Mouse (Mus musculus) kidney, postnatal 0 days (tissue): Measurements from ENCODE around the gene Ube2q2. TPM values are rescaled to one million over a fixed set of nuclear protein-coding genes. Genes with fewer than 3 reads are reported as not detected.
A peak's percentile ranks its signal among the peaks of the same experiment; 100 is the strongest.
"Not testable (repeated sequence)": the region's sequence is repeated elsewhere in the genome, so short reads cannot be mapped to it uniquely, and the experiment has no call there.

Experiments
- ATAC-seq: fragments of 200-750 bp; cut with Nextera tagmentation; replicated peaks from 2 replicates; pipeline ENCODE4 v1.8.0; 2017; ENCODE audit warnings: low read depth, moderate number of reproducible peaks, moderate TSS enrichment, moderate library complexity; ENCODE audit not compliant: low FRiP score
- DNase-seq: peaks from one replicate; pipeline ENCODE4 v3.0.0-alpha.2; 2016; ENCODE audit warnings: low spot score
- H3K27ac ChIP-seq: fragments of 300-500 bp; sonication (generic); 2 replicates; pipeline ENCODE4 v1.5.1; 2014; ENCODE audit warnings: mild to moderate bottlenecking
- H3K27me3 ChIP-seq: fragments of 300-500 bp; sonication (generic); 2 replicates; pipeline ENCODE4 v1.6.1; 2014; ENCODE audit warnings: low read length, mixed read lengths; ENCODE audit not compliant: insufficient read depth
- H3K36me3 ChIP-seq: fragments of 300-500 bp; sonication (generic); 2 replicates; pipeline ENCODE4 v1.6.1; 2014; ENCODE audit warnings: low read length, mixed read lengths; ENCODE audit not compliant: insufficient read depth
- H3K4me1 ChIP-seq: fragments of 300-500 bp; sonication (generic); replicated peaks from 2 replicates; pipeline ENCODE4 v1.6.1; 2014; ENCODE audit warnings: antibody characterized with exemption, low read length, mixed read lengths; ENCODE audit not compliant: insufficient read depth
- H3K4me2 ChIP-seq: fragments of 300-500 bp; sonication (generic); 2 replicates; pipeline ENCODE4 v1.6.1; 2014; ENCODE audit warnings: mild to moderate bottlenecking, low read length, moderate library complexity, mixed read lengths
- H3K4me3 ChIP-seq: fragments of 300-500 bp; sonication (generic); replicated peaks from 2 replicates; pipeline ENCODE4 v1.5.1; 2014; ENCODE audit warnings: low read depth, low read length
- H3K9ac ChIP-seq: fragments of 300-500 bp; sonication (generic); 2 replicates; pipeline ENCODE4 v1.6.1; 2014; ENCODE audit warnings: low read depth, low read length
- H3K9me3 ChIP-seq: fragments of 300-500 bp; sonication (generic); replicated peaks from 2 replicates; pipeline ENCODE4 v1.6.1; 2016; ENCODE audit warnings: low read length, inconsistent platforms, mixed read lengths
- CTCF ChIP-seq: IDR thresholded peaks from 2 replicates; pipeline ENCODE4 v1.5.1; 2016; ENCODE audit warnings: antibody characterized with exemption, low read depth, mild to moderate bottlenecking, moderate library complexity
- WGBS: fragments of 180-500 bp; shearing (Covaris S2); extraction: QIAGEN DNeasy Blood & Tissue Kit; methylation state at CpG from one replicate; pipeline ENCODE4 v1.1.7; 2014; 5-methylcytosine and 5-hydroxymethylcytosine counted together
- polyA plus RNA-seq: library from polyadenylated mRNA; unstranded; fragments of >200 nt; fragmentation: Nextera tagmentation; extraction: Ambion mirVana; gene quantifications from 2 replicates; pipeline ENCODE4 v1.2.1, GENCODE M21; 2015

Gene Ube2q2
- polyA plus RNA-seq, 1 experiment from 2014 or later = 29.7 TPM

DNA sequence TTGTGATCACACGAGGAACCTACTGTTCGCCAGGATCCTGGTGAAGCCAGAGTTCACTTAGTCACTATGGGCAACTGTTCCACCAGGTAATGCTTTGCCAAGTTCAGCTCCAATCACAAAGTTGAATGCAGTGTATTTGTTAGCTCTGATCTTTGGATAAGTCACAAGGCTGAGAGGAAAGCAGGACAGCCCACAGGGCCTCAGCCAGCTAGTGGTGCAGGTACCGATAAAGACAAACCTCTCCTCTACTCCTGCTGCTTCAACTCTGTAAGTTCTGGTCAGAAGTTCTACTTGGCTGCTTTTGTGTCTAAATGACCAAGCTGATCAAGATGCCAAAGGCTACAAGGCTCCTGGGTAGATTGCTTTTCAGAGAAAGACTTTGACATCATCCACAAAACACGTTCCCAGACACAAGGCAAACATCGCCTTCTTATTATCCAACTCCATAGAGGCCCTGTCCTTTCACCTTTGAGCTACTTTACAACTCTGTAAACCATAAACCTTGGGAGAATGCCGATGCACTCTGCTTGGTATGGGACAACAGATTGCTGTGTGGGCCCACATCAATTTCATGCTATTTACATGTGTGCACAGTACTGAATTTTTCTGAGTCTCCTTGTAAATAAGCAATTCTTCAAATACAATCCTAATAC, 102.1 kb downstream of the Ube2q2 start:
- H3K36me3 ChIP-seq = no peaks in the 10 kb centered on the region
- H3K4me1 ChIP-seq = no peaks in the 10 kb centered on the region
- DNase-seq (no peak), ATAC-seq (no peak)
- H3K4me2 ChIP-seq = no peak overlapping the region
- TF ChIP-seq CTCF = no peak
- no peak overlapping the region for H3K9ac ChIP-seq
- H3K27me3 ChIP-seq = no peaks in the 10 kb centered on the region
- 67% methylated on average over 6 of the region's 6 CpGs for WGBS
- H3K27ac ChIP-seq = no peak overlapping the region
- no peaks in the 10 kb centered on the region for H3K9me3 ChIP-seq
- no peak overlapping the region for H3K4me3 ChIP-seq

- H3K9me3 ChIP-seq, H3K27ac ChIP-seq, H3K4me3 ChIP-seq, ATAC-seq, H3K27me3 ChIP-seq, H3K4me2 ChIP-seq, H3K9ac ChIP-seq, H3K36me3 ChIP-seq, H3K4me1 ChIP-seq: not testable (repeated sequence)
- 62% methylated on average over 2 of the region's 2 CpGs for WGBS
- peak; percentile 35 for DNase-seq
- peak; percentile 54 for TF ChIP-seq CTCF
These were observed 103.4 kb downstream of the Ube2q2 start for GRCm38 (mm10) chr9:55252097-55252496.

GRCm38 (mm10) chr9:55253849-55254248, 105.2 kb downstream of the Ube2q2 start:
- H3K9ac ChIP-seq = no peak overlapping the region
- H3K4me1 ChIP-seq = no peaks in the 10 kb centered on the region
- 75% methylated on average over 1 of the region's 1 CpGs for WGBS
- TF ChIP-seq CTCF = no peak
- no peak for DNase-seq
- no peak for ATAC-seq
- no peak overlapping the region for H3K4me3 ChIP-seq
- no peak overlapping the region for H3K4me2 ChIP-seq
- no peak overlapping the region for H3K27ac ChIP-seq
- H3K27me3 ChIP-seq = no peaks in the 10 kb centered on the region
- no peaks in the 10 kb centered on the region for H3K36me3 ChIP-seq
- H3K9me3 ChIP-seq = no peaks in the 10 kb centered on the region

GRCm38 (mm10) chr9:55255056-55255455, 106.4 kb downstream of the Ube2q2 start:
- H3K27ac ChIP-seq = no peak overlapping the region
- TF ChIP-seq CTCF = no peak
- H3K9me3 ChIP-seq = no peaks in the 10 kb centered on the region
- DNase-seq (no peak), ATAC-seq (no peak)
- H3K4me1 ChIP-seq = no peaks in the 10 kb centered on the region
- no peaks in the 10 kb centered on the region for H3K36me3 ChIP-seq
- H3K4me3 ChIP-seq = no peak overlapping the region
- H3K4me2 ChIP-seq = no peak overlapping the region
- no peaks in the 10 kb centered on the region for H3K27me3 ChIP-seq
- no peak overlapping the region for H3K9ac ChIP-seq
- 90% methylated on average over 5 of the region's 5 CpGs for WGBS

GRCm38 (mm10) chr9:55255604-55256003, 107.0 kb downstream of the Ube2q2 start:
- H3K27ac ChIP-seq = no peak overlapping the region
- H3K36me3 ChIP-seq = no peaks in the 10 kb centered on the region
- no peaks in the 10 kb centered on the region for H3K9me3 ChIP-seq
- no peak overlapping the region for H3K9ac ChIP-seq
- no peak overlapping the region for H3K4me3 ChIP-seq
- H3K4me1 ChIP-seq = no peaks in the 10 kb centered on the region
- TF ChIP-seq CTCF = no peak
- DNase-seq (no peak), ATAC-seq (no peak)
- H3K27me3 ChIP-seq = no peaks in the 10 kb centered on the region
- H3K4me2 ChIP-seq = no peak overlapping the region
- 62% methylated on average over 4 of the region's 4 CpGs for WGBS

DNA sequence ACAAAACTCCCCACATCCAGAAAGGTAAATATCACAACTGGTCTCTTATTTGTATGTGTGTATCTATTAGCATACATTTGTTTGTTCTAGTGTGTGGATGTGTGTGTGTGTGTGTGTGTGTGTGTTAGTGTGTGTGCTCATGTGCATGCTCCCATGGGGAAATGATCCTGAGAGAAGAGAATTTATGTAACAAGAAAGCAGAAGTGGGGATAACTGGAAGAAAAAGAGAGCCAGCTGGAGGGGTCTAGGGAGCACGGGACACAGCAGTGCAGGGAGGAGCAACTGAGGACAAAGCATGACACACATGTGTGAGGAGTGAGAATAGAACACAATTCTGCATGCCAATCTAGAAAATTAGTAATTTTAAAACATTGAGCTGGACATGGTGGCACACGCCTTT, 108.5 kb downstream of the Ube2q2 start:
- no peak overlapping the region for H3K4me2 ChIP-seq
- H3K27ac ChIP-seq = no peak overlapping the region
- H3K4me1 ChIP-seq = no peaks in the 10 kb centered on the region
- ATAC-seq = no peak
- H3K4me3 ChIP-seq = no peak overlapping the region
- no peak for TF ChIP-seq CTCF
- H3K9ac ChIP-seq = no peak overlapping the region
- no peak for DNase-seq
- no peaks in the 10 kb centered on the region for H3K9me3 ChIP-seq
- H3K36me3 ChIP-seq = no peaks in the 10 kb centered on the region
- no peaks in the 10 kb centered on the region for H3K27me3 ChIP-seq
- 95% methylated on average over 2 of the region's 2 CpGs for WGBS

Other genes with a start within 250 kb of the Ube2q2 start
- 15.5 and 16.3 TPM in 2 replicates for gene Hykk, start 231.6 kb upstream of the Ube2q2 start, polyA plus RNA-seq
- gene Psma4, start 198.1 kb upstream of the Ube2q2 start, polyA plus RNA-seq = 317 and 325 TPM in 2 replicates
- 0.72 and 1.1 TPM in 2 replicates for gene AY074887, start 197.9 kb upstream of the Ube2q2 start, polyA plus RNA-seq
- 0.97 and 1.7 TPM in 2 replicates for gene Chrna5, start 168.0 kb upstream of the Ube2q2 start, polyA plus RNA-seq
- 0.18 and 0.22 TPM in 2 replicates for gene Chrna3, start 122.3 kb upstream of the Ube2q2 start, polyA plus RNA-seq
- gene Chrnb4, start 100.1 kb upstream of the Ube2q2 start, polyA plus RNA-seq = 1.0 and 1.4 TPM in 2 replicates
- gene Fbxo22, start 60.1 kb downstream of the Ube2q2 start, polyA plus RNA-seq = 42.6 and 53.5 TPM in 2 replicates
- gene Nrg4, start 178.0 kb downstream of the Ube2q2 start, polyA plus RNA-seq = 0.39 and 0.65 TPM in 2 replicates
- 0.25 and 0.33 TPM in 2 replicates for gene Tmem266, start 178.1 kb downstream of the Ube2q2 start, polyA plus RNA-seq